Mouse (Mus musculus) limb, embryonic 13.5 days (tissue): Measurements from ENCODE around the gene Polrmt. TPM values are rescaled to one million over a fixed set of nuclear protein-coding genes. Genes with fewer than 3 reads are reported as not detected.
A peak's percentile ranks its signal among the peaks of the same experiment; 100 is the strongest.

Source experiments
- ATAC-seq: fragments of 200-750 bp; cut with Nextera tagmentation; 2 replicates; pipeline ENCODE4 v1.8.0; 2017; ENCODE audit warnings: low read depth, moderate number of reproducible peaks, moderate TSS enrichment; ENCODE audit not compliant: low FRiP score
- H3K27ac ChIP-seq: fragments of 300-500 bp; sonication (generic); 2 replicates; pipeline ENCODE4 v1.5.1; 2015; ENCODE audit warnings: inconsistent platforms, mild to moderate bottlenecking, moderate library complexity
- H3K27me3 ChIP-seq: fragments of 300-500 bp; sonication (generic); 2 replicates; pipeline ENCODE4 v1.6.1; 2015; ENCODE audit warnings: mild to moderate bottlenecking, inconsistent platforms
- H3K36me3 ChIP-seq: fragments of 300-500 bp; sonication (generic); 2 replicates; pipeline ENCODE4 v1.6.1; 2015; ENCODE audit warnings: inconsistent platforms, mild to moderate bottlenecking, moderate library complexity
- H3K4me1 ChIP-seq: fragments of 300-500 bp; sonication (generic); 2 replicates; pipeline ENCODE4 v1.6.1; 2015; ENCODE audit warnings: inconsistent platforms
- H3K4me2 ChIP-seq: fragments of 300-500 bp; sonication (generic); replicated peaks from 2 replicates; pipeline ENCODE4 v1.6.1; 2015; ENCODE audit warnings: inconsistent platforms, mild to moderate bottlenecking, moderate library complexity
- H3K4me3 ChIP-seq: fragments of 300-500 bp; sonication (generic); 2 replicates; pipeline ENCODE4 v1.5.1; 2015; ENCODE audit warnings: moderate library complexity, mild to moderate bottlenecking, inconsistent platforms
- H3K9ac ChIP-seq: fragments of 300-500 bp; sonication (generic); 2 replicates; pipeline ENCODE4 v1.6.1; 2015; ENCODE audit warnings: mild to moderate bottlenecking, inconsistent platforms
- H3K9me3 ChIP-seq: fragments of 300-500 bp; sonication (generic); 2 replicates; pipeline ENCODE4 v1.6.1; 2016; ENCODE audit warnings: inconsistent platforms
- WGBS: fragments of 180-500 bp; shearing (Covaris S2); methylation state at CpG from one replicate; pipeline ENCODE4 v1.1.7; 2015; 5-methylcytosine and 5-hydroxymethylcytosine counted together
- polyA plus RNA-seq: library from polyadenylated mRNA; unstranded; fragments of >200 nt; fragmentation: Nextera tagmentation; extraction: Ambion mirVana; gene quantifications from 2 replicates; pipeline ENCODE4 v1.2.1, GENCODE M21; 2015

Polrmt gene
- polyA plus RNA-seq: 49.4 and 54.9 TPM in 2 replicates

GRCm38 (mm10) chr10:79745898-79746773 is at the start of gene Polrmt:
TSS of gene Polrmt (minus strand) at chr10:79746581.
- Histone ChIP-seq H3K4me3 (peak within 1 kb of the TSS; percentile 55), H3K4me2 (peak within 1 kb of the TSS; percentile 62), H3K36me3 (peaks cover 35% of the 10 kb centered on the region), H3K4me1 (peaks cover 12% of the 10 kb centered on the region), H3K27ac (no peak within 1 kb of the TSS), H3K9me3 (peaks cover 5% of the 10 kb centered on the region), H3K27me3 (no peaks in the 10 kb centered on the region), H3K9ac (peak within 1 kb of the TSS; percentile 66)
- ATAC-seq: peak; percentile 96
- 3% methylated on average over 38 of the region's 38 CpGs for WGBS

GRCm38 (mm10) chr10:79795905-79796304 is 49.5 kb upstream of the Polrmt start:
- ATAC-seq: no peak
- WGBS: 90% methylated on average over 3 of the region's 3 CpGs
- Histone ChIP-seq H3K27ac (no peak overlapping the region), H3K9me3 (no peaks in the 10 kb centered on the region), H3K9ac (no peak overlapping the region), H3K36me3 (peaks cover 9% of the 10 kb centered on the region), H3K4me1 (peaks cover 23% of the 10 kb centered on the region), H3K4me2 (no peak overlapping the region), H3K4me3 (no peak overlapping the region), H3K27me3 (no peaks in the 10 kb centered on the region)

- no peak for ATAC-seq
- WGBS: 12% methylated on average over 9 of the region's 10 CpGs
- Histone ChIP-seq H3K9me3 (no peaks in the 10 kb centered on the region), H3K4me3 (peak overlapping the region; percentile 85), H3K27ac (peak overlapping the region; percentile 75), H3K4me1 (peaks cover 23% of the 10 kb centered on the region), H3K9ac (peak overlapping the region; percentile 95), H3K4me2 (peak overlapping the region; percentile 91), H3K27me3 (no peaks in the 10 kb centered on the region; the same call in 1 of the 2 replicates), H3K36me3 (peaks cover 2% of the 10 kb centered on the region)
Observed at GRCm38 (mm10) chr10:79794491-79794931, 48.1 kb upstream of the Polrmt start.

GRCm38 (mm10) chr10:79793738-79794490 is 47.5 kb upstream of the Polrmt start:
- peaks cover 23% of the 10 kb centered on the region for H3K4me1 ChIP-seq
- 2% methylated on average over 37 of the region's 38 CpGs for whole genome bisulfite sequencing
- H3K4me3 ChIP-seq: peak overlapping the region; percentile 85
- no peaks in the 10 kb centered on the region; the same call in 1 of the 2 replicates for H3K36me3 ChIP-seq
- H3K9ac ChIP-seq: peak overlapping the region; percentile 95
- H3K27me3 ChIP-seq: no peaks in the 10 kb centered on the region; the same call in 1 of the 2 replicates
- H3K27ac ChIP-seq: peak overlapping the region; percentile 75
- peak overlapping the region; percentile 91 for H3K4me2 ChIP-seq
- ATAC-seq: peak; percentile 62
- H3K9me3 ChIP-seq: no peaks in the 10 kb centered on the region

GRCm38 (mm10) chr10:79793051-79793737 is 46.8 kb upstream of the Polrmt start, which contains the start of gene Palm:
TSS of gene Palm (plus strand) at chr10:79793572.
- Histone ChIP-seq H3K36me3 (no peaks in the 10 kb centered on the region; the same call in 1 of the 2 replicates), H3K27ac (peak within 1 kb of the TSS; percentile 75), H3K9ac (peak within 1 kb of the TSS; percentile 95), H3K4me1 (peaks cover 23% of the 10 kb centered on the region), H3K4me2 (peak within 1 kb of the TSS; percentile 91), H3K9me3 (no peaks in the 10 kb centered on the region), H3K4me3 (peak within 1 kb of the TSS; percentile 85), H3K27me3 (no peaks in the 10 kb centered on the region; the same call in 1 of the 2 replicates)
- peak; percentile 81 for ATAC-seq
- WGBS: 7% methylated on average over 51 of the region's 51 CpGs

GRCm38 (mm10) chr10:79792339-79793040 is 46.1 kb upstream of the Polrmt start:
- H3K4me1 ChIP-seq: peaks cover 21% of the 10 kb centered on the region
- H3K27ac ChIP-seq: no peak overlapping the region
- H3K36me3 ChIP-seq: no peaks in the 10 kb centered on the region; the same call in 1 of the 2 replicates
- H3K27me3 ChIP-seq: no peaks in the 10 kb centered on the region; the same call in 1 of the 2 replicates
- H3K4me3 ChIP-seq: no peak overlapping the region
- no peak overlapping the region for H3K9ac ChIP-seq
- no peak for ATAC-seq
- no peaks in the 10 kb centered on the region for H3K9me3 ChIP-seq
- H3K4me2 ChIP-seq: no peak overlapping the region
- WGBS: 85% methylated on average over 5 of the region's 5 CpGs

- H3K4me1 ChIP-seq: peaks cover 16% of the 10 kb centered on the region
- WGBS: 82% methylated on average over 4 of the region's 4 CpGs
- H3K27ac ChIP-seq: no peak within 1 kb of the TSS
- H3K27me3 ChIP-seq: no peaks in the 10 kb centered on the region; the same call in 1 of the 2 replicates
- H3K4me2 ChIP-seq: no peak within 1 kb of the TSS
- no peaks in the 10 kb centered on the region for H3K9me3 ChIP-seq
- ATAC-seq: no peak
- no peak within 1 kb of the TSS for H3K4me3 ChIP-seq
- no peaks in the 10 kb centered on the region; the same call in 1 of the 2 replicates for H3K36me3 ChIP-seq
- H3K9ac ChIP-seq: no peak within 1 kb of the TSS
Observed at GRCm38 (mm10) chr10:79790861-79791260, 44.5 kb upstream of the Polrmt start, which contains the start of gene Prss57. TSS of gene Prss57 (minus strand) at chr10:79790961.

GRCm38 (mm10) chr10:79789581-79789980 is 43.2 kb upstream of the Polrmt start:
- Histone ChIP-seq H3K9me3 (no peaks in the 10 kb centered on the region), H3K27ac (no peak overlapping the region), H3K4me1 (peaks cover 8% of the 10 kb centered on the region), H3K27me3 (peaks cover 8% of the 10 kb centered on the region), H3K4me2 (no peak overlapping the region), H3K9ac (no peak overlapping the region), H3K36me3 (no peaks in the 10 kb centered on the region), H3K4me3 (no peak overlapping the region)
- no peak for ATAC-seq
- WGBS: 60% methylated on average over 2 of the region's 2 CpGs

- Histone ChIP-seq H3K9ac (no peak overlapping the region), H3K4me3 (no peak overlapping the region), H3K4me1 (0 out of 2 replicates have a peak, but pooled peaks cover 4% of the 10 kb centered on the region), H3K4me2 (no peak overlapping the region), H3K27ac (no peak overlapping the region), H3K9me3 (no peaks in the 10 kb centered on the region), H3K27me3 (peaks cover 15% of the 10 kb centered on the region), H3K36me3 (no peaks in the 10 kb centered on the region)
- 31% methylated on average over 7 of the region's 7 CpGs for WGBS
- no peak for ATAC-seq
Observed at GRCm38 (mm10) chr10:79788386-79789158, 42.2 kb upstream of the Polrmt start.

- Histone ChIP-seq H3K4me2 (no peak overlapping the region), H3K9ac (peak overlapping the region; percentile 31; the same call in 1 of the 2 replicates), H3K36me3 (no peaks in the 10 kb centered on the region), H3K27me3 (peaks cover 44% of the 10 kb centered on the region), H3K4me3 (no peak overlapping the region), H3K4me1 (peaks cover 18% of the 10 kb centered on the region), H3K27ac (no peak overlapping the region), H3K9me3 (no peaks in the 10 kb centered on the region)
- ATAC-seq: no peak
- WGBS: 36% methylated on average over 27 of the region's 27 CpGs
Observed at GRCm38 (mm10) chr10:79783920-79784800, 37.8 kb upstream of the Polrmt start.
